Mouse (Mus musculus): ENCODE results near the gene Sppl3. TPM values are rescaled to one million over a fixed set of nuclear protein-coding genes. Genes with fewer than 3 reads are reported as not detected.

Gene Sppl3
- polyA plus RNA-seq, 1 experiment from 2014 or later, result 39.9 TPM

- 3% methylated on average over 32 of the region's 32 CpGs for WGBS
These were observed 31.5 kb upstream of the Sppl3 start for GRCm38 (mm10) chr5:114979250-114980121.

GRCm38 (mm10) chr5:114980122-114980748 lies 30.7 kb upstream of the Sppl3 start:
- H3K9me3 ChIP-seq (ENCODE audit: control insufficient read depth, low read length), result no peaks in the 10 kb centered on the region
- peak overlapping the region; percentile 91 for H3K4me2 ChIP-seq (ENCODE audit: low read length)
- H3K4me3 ChIP-seq (ENCODE audit: control insufficient read depth in 1 of 2, insufficient read depth in 1 of 2, low read depth in 1 of 2, low read length in 2 of 2), result peak overlapping the region; percentile 43 to 44
- peak overlapping the region; percentile 48 for H3K9ac ChIP-seq (ENCODE audit: low read length)
- no peak for ATAC-seq (ENCODE audit: insufficient number of reproducible peaks, insufficient read depth, low FRiP score, low read depth)
- H3K27me3 ChIP-seq (ENCODE audit: control insufficient read depth, insufficient read depth, low read length), result no peaks in the 10 kb centered on the region
- H3K4me1 ChIP-seq (ENCODE audit: control insufficient read depth in 2 of 2, insufficient read depth in 2 of 2, low read length in 2 of 2), result peaks cover 5 to 10% of the 10 kb centered on the region in 2 experiments; a peak in 3 of 4 replicates
- 22% methylated on average over 16 of the region's 16 CpGs for WGBS
- H3K36me3 ChIP-seq (ENCODE audit: control insufficient read depth, insufficient read depth, low read length), result no peaks in the 10 kb centered on the region
- no peak overlapping the region for H3K27ac ChIP-seq (replicated peaks in 1 of 2; ENCODE audit: control insufficient read depth in 1 of 2, insufficient read depth in 1 of 2, low read depth in 2 of 2, low read length in 2 of 2)

More at GRCm38 (mm10) chr5:114979250-114980121, 31.5 kb upstream of the Sppl3 start:
- Histone ChIP-seq H3K4me1 (ENCODE audit: control insufficient read depth in 2 of 2, insufficient read depth in 2 of 2, low read length in 2 of 2) (peaks cover 5 to 10% of the 10 kb centered on the region in 2 experiments; a peak in 3 of 4 replicates), H3K9ac (ENCODE audit: low read length) (peak overlapping the region; percentile 48), H3K27ac (replicated peaks in 1 of 2; ENCODE audit: control insufficient read depth in 1 of 2, insufficient read depth in 1 of 2, low read depth in 2 of 2, low read length in 2 of 2) (no peak overlapping the region), H3K36me3 (ENCODE audit: control insufficient read depth, insufficient read depth, low read length) (no peaks in the 10 kb centered on the region), H3K9me3 (ENCODE audit: control insufficient read depth, low read length) (no peaks in the 10 kb centered on the region), H3K4me3 (ENCODE audit: control insufficient read depth in 1 of 2, insufficient read depth in 1 of 2, low read depth in 1 of 2, low read length in 2 of 2) (peak overlapping the region; percentile 43 to 44), H3K27me3 (ENCODE audit: control insufficient read depth, insufficient read depth, low read length) (no peaks in the 10 kb centered on the region), H3K4me2 (ENCODE audit: low read length) (peak overlapping the region; percentile 91)
- peak; percentile 52; the same call in 1 of the 2 replicates for ATAC-seq (ENCODE audit: insufficient number of reproducible peaks, insufficient read depth, low FRiP score, low read depth)

- Histone ChIP-seq H3K27ac (replicated peaks in 1 of 2; ENCODE audit: control insufficient read depth in 1 of 2, insufficient read depth in 1 of 2, low read depth in 2 of 2, low read length in 2 of 2) (no peak overlapping the region), H3K9me3 (ENCODE audit: control insufficient read depth, low read length) (no peaks in the 10 kb centered on the region), H3K9ac (ENCODE audit: low read length) (no peak overlapping the region), H3K4me3 (ENCODE audit: control insufficient read depth in 1 of 2, insufficient read depth in 1 of 2, low read depth in 1 of 2, low read length in 2 of 2) (no peak overlapping the region), H3K27me3 (ENCODE audit: control insufficient read depth, insufficient read depth, low read length) (no peaks in the 10 kb centered on the region), H3K36me3 (ENCODE audit: control insufficient read depth, insufficient read depth, low read length) (no peaks in the 10 kb centered on the region), H3K4me2 (ENCODE audit: low read length) (no peak overlapping the region), H3K4me1 (ENCODE audit: control insufficient read depth in 2 of 2, insufficient read depth in 2 of 2, low read length in 2 of 2) (peaks cover 5 to 10% of the 10 kb centered on the region in 2 experiments; a peak in 3 of 4 replicates)
- no peak for ATAC-seq (ENCODE audit: insufficient number of reproducible peaks, insufficient read depth, low FRiP score, low read depth)
- WGBS, result 45% methylated on average over 15 of the region's 15 CpGs
These were observed 28.9 kb upstream of the Sppl3 start for GRCm38 (mm10) chr5:114982001-114982400.

- no peak for ATAC-seq (ENCODE audit: insufficient number of reproducible peaks, insufficient read depth, low FRiP score, low read depth)
- Histone ChIP-seq H3K9me3 (ENCODE audit: control insufficient read depth, low read length) (no peaks in the 10 kb centered on the region), H3K4me2 (ENCODE audit: low read length) (no peak overlapping the region), H3K9ac (ENCODE audit: low read length) (no peak overlapping the region), H3K4me3 (ENCODE audit: control insufficient read depth in 1 of 2, insufficient read depth in 1 of 2, low read depth in 1 of 2, low read length in 2 of 2) (no peak overlapping the region), H3K27ac (replicated peaks in 1 of 2; ENCODE audit: control insufficient read depth in 1 of 2, insufficient read depth in 1 of 2, low read depth in 2 of 2, low read length in 2 of 2) (no peak overlapping the region), H3K27me3 (ENCODE audit: control insufficient read depth, insufficient read depth, low read length) (no peaks in the 10 kb centered on the region), H3K36me3 (ENCODE audit: control insufficient read depth, insufficient read depth, low read length) (no peaks in the 10 kb centered on the region), H3K4me1 (ENCODE audit: control insufficient read depth in 2 of 2, insufficient read depth in 2 of 2, low read length in 2 of 2) (peaks cover 3 to 5% of the 10 kb centered on the region in 2 experiments; a peak in 3 of 4 replicates)
These were observed 25.9 kb upstream of the Sppl3 start for GRCm38 (mm10) chr5:114985074-114985473.

GRCm38 (mm10) chr5:114996447-114996846 lies 14.5 kb upstream of the Sppl3 start:
- Histone ChIP-seq H3K4me3 (ENCODE audit: control insufficient read depth in 1 of 2, insufficient read depth in 1 of 2, low read depth in 1 of 2, low read length in 2 of 2) (no peak overlapping the region), H3K36me3 (ENCODE audit: control insufficient read depth, insufficient read depth, low read length) (no peaks in the 10 kb centered on the region), H3K9me3 (ENCODE audit: control insufficient read depth, low read length) (no peaks in the 10 kb centered on the region), H3K27ac (replicated peaks in 1 of 2; ENCODE audit: control insufficient read depth in 1 of 2, insufficient read depth in 1 of 2, low read depth in 2 of 2, low read length in 2 of 2) (no peak overlapping the region), H3K27me3 (ENCODE audit: control insufficient read depth, insufficient read depth, low read length) (no peaks in the 10 kb centered on the region), H3K4me2 (ENCODE audit: low read length) (no peak overlapping the region), H3K9ac (ENCODE audit: low read length) (no peak overlapping the region), H3K4me1 (ENCODE audit: control insufficient read depth in 2 of 2, insufficient read depth in 2 of 2, low read length in 2 of 2) (no peaks in the 10 kb centered on the region; a peak in 1 of 4 replicates)
- ATAC-seq (ENCODE audit: insufficient number of reproducible peaks, insufficient read depth, low FRiP score, low read depth), result no peak
- WGBS, result 68% methylated on average over 16 of the region's 16 CpGs

GRCm38 (mm10) chr5:114997327-114997726 lies 13.6 kb upstream of the Sppl3 start:
- Histone ChIP-seq H3K36me3 (ENCODE audit: control insufficient read depth, insufficient read depth, low read length) (no peaks in the 10 kb centered on the region), H3K4me2 (ENCODE audit: low read length) (no peak overlapping the region), H3K27ac (replicated peaks in 1 of 2; ENCODE audit: control insufficient read depth in 1 of 2, insufficient read depth in 1 of 2, low read depth in 2 of 2, low read length in 2 of 2) (no peak overlapping the region), H3K27me3 (ENCODE audit: control insufficient read depth, insufficient read depth, low read length) (no peaks in the 10 kb centered on the region), H3K4me3 (ENCODE audit: control insufficient read depth in 1 of 2, insufficient read depth in 1 of 2, low read depth in 1 of 2, low read length in 2 of 2) (no peak overlapping the region), H3K4me1 (ENCODE audit: control insufficient read depth in 2 of 2, insufficient read depth in 2 of 2, low read length in 2 of 2) (no peaks in the 10 kb centered on the region; a peak in 1 of 4 replicates), H3K9ac (ENCODE audit: low read length) (no peak overlapping the region), H3K9me3 (ENCODE audit: control insufficient read depth, low read length) (no peaks in the 10 kb centered on the region)
- WGBS, result 50% methylated on average over 6 of the region's 6 CpGs
- no peak for ATAC-seq (ENCODE audit: insufficient number of reproducible peaks, insufficient read depth, low FRiP score, low read depth)

GRCm38 (mm10) chr5:115000503-115000902 lies 10.4 kb upstream of the Sppl3 start:
- 82% methylated on average over 2 of the region's 2 CpGs for WGBS
- no peak overlapping the region for H3K27ac ChIP-seq (replicated peaks in 1 of 2; ENCODE audit: control insufficient read depth in 1 of 2, insufficient read depth in 1 of 2, low read depth in 2 of 2, low read length in 2 of 2)
- no peak overlapping the region for H3K4me3 ChIP-seq (ENCODE audit: control insufficient read depth in 1 of 2, insufficient read depth in 1 of 2, low read depth in 1 of 2, low read length in 2 of 2)
- H3K9ac ChIP-seq (ENCODE audit: low read length), result no peak overlapping the region
- no peak overlapping the region for H3K4me2 ChIP-seq (ENCODE audit: low read length)
- H3K36me3 ChIP-seq (ENCODE audit: control insufficient read depth, insufficient read depth, low read length), result no peaks in the 10 kb centered on the region
- H3K9me3 ChIP-seq (ENCODE audit: control insufficient read depth, low read length), result no peaks in the 10 kb centered on the region
- no peaks in the 10 kb centered on the region for H3K27me3 ChIP-seq (ENCODE audit: control insufficient read depth, insufficient read depth, low read length)
- H3K4me1 ChIP-seq (ENCODE audit: control insufficient read depth in 2 of 2, insufficient read depth in 2 of 2, low read length in 2 of 2), result peaks cover 0 to 5% of the 10 kb centered on the region in 2 experiments; a peak in 2 of 4 replicates
- no peak for ATAC-seq (ENCODE audit: insufficient number of reproducible peaks, insufficient read depth, low FRiP score, low read depth)

All from heart, embryonic 14.5 days (tissue).